Mouse (Mus musculus) E14TG2a.4 (cell line): Measurements from ENCODE around the gene Egflam.

Experiments
- CTCF ChIP-seq: conservative IDR thresholded peaks from 2 replicates; pipeline ENCODE4 v1.5.1; 2014; ENCODE audit warnings: low read length
- NANOG ChIP-seq: IDR thresholded peaks from 2 replicates; pipeline ENCODE4 v1.6.1; 2014; ENCODE audit warnings: borderline replicate concordance, low read length, mixed read lengths
- POU5F1 ChIP-seq: IDR thresholded peaks from 2 replicates; pipeline ENCODE4 v1.6.1; 2014; ENCODE audit warnings: low read length, borderline replicate concordance

DNA sequence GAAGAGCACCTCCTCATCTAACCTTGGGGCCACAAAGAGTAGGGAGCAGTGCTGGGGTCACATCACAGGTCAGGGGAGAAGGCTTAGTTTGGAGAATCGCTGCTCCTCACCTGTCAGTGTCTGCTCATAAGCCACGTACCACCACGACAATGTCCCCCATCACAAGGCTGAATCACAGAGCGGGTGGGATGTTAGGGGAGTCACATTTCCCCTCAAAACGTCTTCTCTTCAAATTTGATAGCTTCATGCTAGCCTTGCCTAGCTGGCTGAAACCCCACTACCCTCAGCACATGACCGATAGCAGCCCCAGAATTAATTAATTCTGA lies 181.0 kb downstream of the Egflam start:
- TF ChIP-seq CTCF (no peak), POU5F1 (no peak), NANOG (no peak)
